Mouse (Mus musculus): ENCODE data around the gene Scube1.

DNA sequence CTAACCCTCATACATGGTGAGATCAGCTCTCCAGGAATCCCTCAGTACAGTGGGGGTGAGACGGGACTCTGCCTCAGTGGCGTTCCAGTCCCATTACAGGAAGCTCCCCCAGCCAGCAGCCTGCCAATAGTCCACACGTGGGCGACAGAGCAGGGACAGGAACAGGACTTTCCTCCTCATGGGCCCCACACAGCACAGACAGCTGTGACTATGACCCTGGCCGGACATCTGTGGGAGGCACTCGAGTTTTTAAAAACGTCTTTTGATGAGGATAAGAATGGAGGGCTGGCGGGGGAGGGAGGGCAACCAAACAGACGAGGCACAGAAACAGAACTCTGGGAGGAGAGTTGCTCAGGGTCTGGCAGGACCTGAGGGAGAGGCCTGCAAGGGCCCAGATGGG lies 38.2 kb downstream of the Scube1 start:
- TF ChIP-seq CTCF (IDR thresholded peaks at IDR 0.05; ENCODE audit: low read depth) (no peak), EP300 (IDR thresholded peaks at IDR 0.05; ENCODE audit: low read depth) (no peak)

Data from liver, postnatal 0 days (tissue).